Mouse (Mus musculus) liver, adult 2 months (tissue): ENCODE measurements around the gene Cct4.

Source experiments
- CTCF ChIP-seq: fragments of 200-500 bp; IDR thresholded peaks from 2 replicates; pipeline ENCODE4 v1.5.1; 2011; ENCODE audit warnings: low read depth, low read length, control low read depth
- POLR2A ChIP-seq: fragments of 200-500 bp; IDR thresholded peaks from 2 replicates; pipeline ENCODE4 v1.6.1; 2011; ENCODE audit warnings: low read length, control low read depth; ENCODE audit not compliant: insufficient read depth; ENCODE audit errors: extremely low read depth

DNA sequence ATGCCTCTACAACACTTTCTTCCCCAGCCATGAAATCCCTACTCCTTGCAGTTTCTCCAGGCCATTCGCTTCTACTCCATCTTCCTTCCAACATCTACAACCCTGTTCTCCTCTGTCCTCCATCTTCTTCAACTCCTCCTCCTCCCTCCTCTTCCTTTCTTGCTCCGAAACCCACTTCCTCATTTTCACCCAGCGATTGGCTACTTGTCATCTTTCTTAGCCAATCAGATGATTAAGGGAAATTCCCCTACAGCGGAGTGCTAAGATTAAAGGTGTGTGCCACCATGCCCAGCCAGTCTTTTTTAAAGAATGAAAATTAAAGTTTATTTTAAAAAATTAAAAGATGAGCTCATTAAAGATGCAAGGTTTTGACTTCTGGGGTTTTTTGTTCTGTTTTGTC lies 27.6 kb downstream of the Cct4 start:
- TF ChIP-seq CTCF (no peak), POLR2A (no peak)
